Comparison of ENCODE assay signal across 18 mouse cellular contexts in the genomic region with DNA sequence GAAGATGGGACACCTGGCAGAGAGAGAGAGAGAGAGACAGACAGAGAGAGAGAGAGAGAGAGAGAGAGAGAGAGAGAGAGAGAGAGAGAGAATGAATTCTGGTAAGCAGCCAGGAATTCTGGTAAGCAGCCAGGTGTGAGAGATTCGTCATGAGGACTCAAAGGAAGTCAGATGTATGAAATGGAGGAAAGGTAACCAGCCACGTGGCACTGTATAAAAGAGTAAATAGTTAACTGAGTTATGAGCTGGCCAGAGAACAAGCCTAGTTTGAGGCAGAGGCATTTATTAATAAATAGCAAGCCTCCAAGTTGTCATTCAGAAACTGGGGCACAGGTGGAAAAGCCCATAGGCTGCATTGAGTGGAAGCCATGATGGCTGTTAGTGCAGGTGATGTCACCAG. TPM values are rescaled to one million over a fixed set of nuclear protein-coding genes. Genes with fewer than 3 reads are reported as not detected.
"Had no signal": no experiment of that assay in that cellular context is flagged by ENCODE, and none has a peak within 500 bp of the region (broad histone marks: within the 10 kb centered on the region; RNA-seq: fewer than 3 reads in every experiment).

No protein-coding gene starts in this region.

- H3K4me2 ChIP-seq: limb, embryonic 15.5 days; midbrain, embryonic 12.5 days; neural tube, embryonic 13.5 days; stomach, embryonic 15.5 days had no signal

- H3K27me3 ChIP-seq: limb, embryonic 15.5 days; midbrain, embryonic 12.5 days; neural tube, embryonic 13.5 days; stomach, embryonic 15.5 days had no signal

- H3K4me1 ChIP-seq: neural tube, embryonic 13.5 days had no signal

- DNase-seq: lung, adult 18-20 months; right cerebral cortex, postnatal 14 days; thymus, adult 18-20 months; thymus, postnatal 14 days had no signal

- H3K9me3 ChIP-seq: limb, embryonic 15.5 days; midbrain, embryonic 12.5 days; neural tube, embryonic 13.5 days; stomach, embryonic 15.5 days had no signal

- H3K4me3 ChIP-seq: layer of hippocampus, adult 2 months; left cerebral cortex, adult 2 months; limb, embryonic 15.5 days; midbrain, embryonic 12.5 days; neural tube, embryonic 13.5 days; stomach, embryonic 15.5 days had no signal

- H3K36me3 ChIP-seq: limb, embryonic 15.5 days; midbrain, embryonic 12.5 days; neural tube, embryonic 13.5 days; stomach, embryonic 15.5 days had no signal

- ATAC-seq: hindbrain, embryonic 16.5 days; inflammation-experienced regulatory T-cells, adult 6 months; intestine, postnatal 0 days; midbrain, embryonic 16.5 days had no signal

- H3K9ac ChIP-seq: limb, embryonic 15.5 days; liver, embryonic 14.5 days; midbrain, embryonic 12.5 days; neural tube, embryonic 13.5 days; stomach, embryonic 15.5 days had no signal

- H3K27ac ChIP-seq: layer of hippocampus, adult 2 months; left cerebral cortex, adult 2 months; limb, embryonic 15.5 days; liver, embryonic 14.5 days; midbrain, embryonic 12.5 days; neural tube, embryonic 13.5 days; stomach, embryonic 15.5 days had no signal

RNA-seq across cellular contexts. Expression of gene Slc47a2, which starts 44.8 kb away (rescaled TPM):
- total RNA-seq: layer of hippocampus, adult 2 months; megakaryocyte-erythroid progenitor cell, adult 5-6 weeks had no signal
- polyA plus RNA-seq: inflammation-experienced regulatory T-cells, adult 6 months; intestine, postnatal 0 days; limb, embryonic 11.5 days; limb, embryonic 15.5 days; midbrain, embryonic 12.5 days; midbrain, embryonic 16.5 days; neural tube, embryonic 13.5 days; spleen, adult 2 months; stomach, embryonic 15.5 days had no signal
